Mouse (Mus musculus): ENCODE data around the gene Slco2a1. TPM values are rescaled to one million over a fixed set of nuclear protein-coding genes. Genes with fewer than 3 reads are reported as not detected.

Slco2a1 gene
- total RNA-seq, 2 experiments from 2014 or later = 7.0 to 8.6 TPM

DNA sequence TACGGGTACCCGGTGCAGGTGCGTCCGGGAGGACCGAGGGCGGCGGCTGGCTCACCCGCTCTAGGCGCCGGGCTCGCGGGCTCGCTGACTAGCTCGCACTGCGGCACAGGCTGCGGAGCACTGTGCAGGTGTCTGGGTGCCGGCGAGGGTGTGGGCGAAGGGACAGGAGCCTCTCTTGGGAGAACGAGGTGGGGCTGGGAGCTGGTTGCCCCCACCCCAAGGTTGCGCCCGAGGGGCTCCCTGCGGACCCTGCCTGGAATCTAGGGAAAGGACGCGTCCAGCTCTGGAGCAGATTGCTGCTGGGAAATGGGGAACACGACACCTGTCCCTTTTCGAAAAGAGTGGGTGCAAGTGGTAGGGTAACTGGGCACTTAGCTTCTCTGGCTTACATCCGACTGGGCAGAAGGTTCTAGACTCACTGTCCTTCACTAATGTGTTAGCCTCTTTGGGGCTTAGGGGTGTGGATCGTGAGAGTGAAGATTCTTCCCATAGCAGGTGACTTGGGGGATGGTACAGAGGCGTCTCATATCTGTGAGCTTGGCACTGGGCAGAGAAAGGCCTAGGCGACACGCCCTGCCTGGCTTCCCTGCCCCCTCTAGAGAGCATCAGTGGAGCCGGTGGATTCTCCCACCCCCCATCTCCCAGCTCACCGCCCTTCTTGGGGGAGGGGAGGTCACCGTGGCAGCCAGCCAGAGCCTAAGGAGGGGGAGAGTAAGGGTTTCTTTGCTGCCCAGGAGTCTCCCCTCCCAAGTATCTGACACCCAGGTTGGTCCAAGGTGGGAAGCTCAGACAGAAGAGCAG is 124.2 kb downstream of the Slco2a1 start:
- intact Hi-C loops (cut with DNase I) = no loop called here
- peak; percentile 24 to 29 for DNase-seq

DNA sequence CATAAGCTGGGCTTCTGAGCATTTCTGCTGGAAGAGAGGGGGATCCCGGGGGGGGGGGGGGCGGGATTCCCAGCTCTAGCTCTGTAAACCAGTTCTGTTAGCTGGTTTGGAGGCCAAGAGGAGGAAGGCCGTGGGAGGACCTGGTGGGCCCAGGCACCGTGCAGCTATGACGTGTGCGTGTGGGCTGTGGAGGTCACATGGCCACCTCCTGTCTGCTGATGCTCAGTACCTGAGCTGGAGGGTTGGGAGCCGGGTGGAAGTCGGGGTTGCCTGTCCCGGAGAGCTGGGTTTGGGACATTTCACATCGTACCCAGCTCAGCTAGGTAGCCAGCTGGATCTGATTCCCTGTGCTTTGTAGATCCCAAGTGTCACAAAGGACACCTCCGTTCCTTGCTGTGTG is 124.8 kb downstream of the Slco2a1 start:
- intact Hi-C loops (cut with DNase I) = no loop called here
- DNase-seq = no peak

- no peak for DNase-seq
- intact Hi-C loops (cut with DNase I) = no loop called here
Observed at GRCm38 (mm10) chr9:103114326-103114725, 125.8 kb downstream of the Slco2a1 start.

- no peak for DNase-seq
- intact Hi-C loops (cut with DNase I) = no loop called here
Observed at GRCm38 (mm10) chr9:103114901-103115300, 126.4 kb downstream of the Slco2a1 start.

DNA sequence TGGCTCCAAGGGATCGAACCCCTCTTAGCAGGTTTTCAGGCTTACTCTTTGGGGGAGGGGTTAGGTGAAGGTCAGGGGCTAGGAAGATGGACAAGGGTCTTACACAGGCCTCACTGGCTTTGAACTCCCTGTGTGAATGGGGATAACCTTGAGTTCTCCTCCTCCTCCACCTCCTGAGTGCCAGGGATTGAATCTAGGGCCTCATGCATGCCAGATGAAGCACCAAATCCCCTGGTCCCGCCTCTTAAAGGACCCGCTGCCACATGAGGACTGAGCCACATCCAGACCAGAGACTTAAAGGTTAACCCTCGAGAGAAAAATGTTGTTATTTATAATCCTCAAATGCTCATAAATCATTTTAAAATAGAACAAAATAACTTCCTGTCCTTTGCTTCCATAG is 128.4 kb downstream of the Slco2a1 start:
- intact Hi-C loops (cut with DNase I) = no loop called here
- DNase-seq = no peak

GRCm38 (mm10) chr9:103117495-103117894 is 129.0 kb downstream of the Slco2a1 start:
- DNase-seq = no peak
- intact Hi-C loops (cut with DNase I) = no loop called here

DNA sequence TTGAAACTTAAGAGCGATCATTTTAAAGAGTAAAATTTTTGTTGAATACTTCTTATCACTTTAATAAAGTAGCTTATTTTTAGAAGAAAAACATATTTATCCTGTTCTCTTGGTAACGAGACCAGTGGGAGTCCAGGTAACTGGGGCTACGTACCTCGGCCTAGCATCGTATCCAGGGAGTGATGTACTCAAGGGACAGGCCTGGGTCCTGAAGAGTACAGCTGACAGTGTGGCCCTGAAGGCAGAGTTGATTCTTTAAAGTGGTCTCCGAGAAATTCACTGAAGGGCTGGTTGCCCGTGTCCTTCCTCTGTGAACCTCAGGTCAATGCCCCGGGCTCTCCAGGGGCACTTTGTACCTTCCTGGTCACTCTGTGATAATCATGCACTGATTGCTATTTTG is 129.4 kb downstream of the Slco2a1 start:
- DNase-seq = no peak
- intact Hi-C loops (cut with DNase I) = no loop called here

DNA sequence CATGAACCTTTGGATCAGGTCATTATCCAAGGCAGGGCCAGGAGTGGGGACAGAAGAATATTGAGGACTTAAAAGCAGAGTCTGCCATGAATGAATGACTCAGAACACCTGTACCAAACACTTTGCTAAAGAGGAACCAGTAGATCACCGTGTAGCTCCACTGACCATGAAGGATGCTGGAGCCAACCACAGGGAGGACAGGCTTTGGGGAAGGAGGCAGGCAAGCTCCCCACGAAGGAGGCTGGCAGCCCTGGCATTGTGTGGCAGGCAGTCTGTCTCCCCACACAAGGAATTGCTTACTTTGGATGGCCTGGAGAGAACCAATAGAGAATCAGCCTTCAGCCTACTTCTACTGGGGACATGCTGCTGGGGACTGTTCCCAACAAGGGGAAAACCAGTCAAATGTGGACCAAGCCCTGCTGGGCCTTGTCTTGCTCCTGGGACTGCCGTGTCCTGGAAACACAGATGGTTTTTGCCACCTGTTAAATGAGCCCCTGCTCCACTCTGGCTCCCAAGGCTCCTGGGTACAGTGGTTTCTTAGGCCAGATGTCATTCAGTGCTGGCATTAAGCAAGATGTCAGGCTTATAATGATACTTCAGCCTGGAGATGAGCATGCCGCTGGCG is 130.3 kb downstream of the Slco2a1 start:
- no peak for DNase-seq
- intact Hi-C loops (cut with DNase I) = no loop called here

DNA sequence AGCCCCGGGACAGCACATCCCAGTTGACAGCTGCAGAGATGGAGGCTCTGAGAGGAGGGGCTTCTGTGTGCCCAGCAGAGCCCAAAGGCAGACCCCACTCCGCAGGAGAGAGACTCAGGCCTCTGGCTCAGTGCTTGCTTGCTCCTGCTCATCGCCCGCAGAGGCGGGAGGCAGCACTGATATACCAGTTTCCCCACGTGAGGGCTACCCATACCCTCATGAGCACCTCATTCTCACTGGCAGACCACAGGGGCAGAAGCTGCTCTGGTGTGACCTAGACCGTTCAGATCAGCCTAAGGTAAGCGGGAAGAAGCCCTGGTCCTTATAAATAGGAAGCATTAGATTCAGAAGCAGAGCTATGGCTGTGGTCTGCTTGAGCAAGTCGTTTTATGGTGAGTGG is 131.3 kb downstream of the Slco2a1 start:
- intact Hi-C loops (cut with DNase I) = no loop called here
- no peak for DNase-seq

DNA sequence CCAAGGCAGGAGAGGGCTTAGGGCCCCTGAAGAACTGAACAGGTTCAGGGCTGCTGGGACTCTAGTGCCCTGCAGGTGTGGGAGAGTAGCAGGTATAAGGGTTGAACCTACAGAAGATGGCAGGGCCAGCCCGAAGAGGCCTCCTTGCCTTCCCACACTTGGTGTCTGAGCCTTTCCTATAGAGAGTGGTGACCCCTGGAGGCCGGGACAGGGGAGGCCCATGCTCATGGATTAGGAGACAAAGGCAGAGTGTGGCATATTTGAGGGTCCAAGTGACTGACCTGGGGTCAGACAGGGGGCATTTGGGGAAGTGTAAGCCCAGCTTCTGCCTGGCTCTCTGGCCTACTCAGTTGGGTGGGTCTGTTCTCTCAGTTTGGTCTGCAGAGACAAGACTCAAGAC is 131.7 kb downstream of the Slco2a1 start:
- intact Hi-C loops (cut with DNase I) = no loop called here
- no peak for DNase-seq

GRCm38 (mm10) chr9:103121546-103121945 is 133.0 kb downstream of the Slco2a1 start:
- DNase-seq = no peak
- intact Hi-C loops (cut with DNase I) = no loop called here

DNA sequence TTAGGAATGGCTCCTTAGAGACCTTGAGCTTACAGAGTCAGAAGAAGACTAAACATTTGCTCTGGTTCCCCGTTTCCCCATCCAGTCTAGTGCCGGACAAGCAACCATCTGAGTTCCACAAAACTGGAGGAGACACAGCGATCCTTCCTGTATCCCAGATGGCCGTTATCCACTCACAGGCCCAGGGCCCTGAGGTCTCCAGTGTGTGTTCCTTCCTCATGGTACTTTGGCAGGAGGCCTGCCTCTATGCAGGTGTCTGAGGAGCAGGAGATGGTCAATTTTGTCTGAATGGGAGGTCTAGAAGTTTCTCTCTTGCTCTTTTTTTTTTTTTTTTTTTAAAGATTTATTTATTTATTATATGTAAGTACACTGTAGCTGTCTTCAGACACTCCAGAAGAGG is 136.2 kb downstream of the Slco2a1 start:
- DNase-seq = no peak
- intact Hi-C loops (cut with DNase I) = no loop called here

DNA sequence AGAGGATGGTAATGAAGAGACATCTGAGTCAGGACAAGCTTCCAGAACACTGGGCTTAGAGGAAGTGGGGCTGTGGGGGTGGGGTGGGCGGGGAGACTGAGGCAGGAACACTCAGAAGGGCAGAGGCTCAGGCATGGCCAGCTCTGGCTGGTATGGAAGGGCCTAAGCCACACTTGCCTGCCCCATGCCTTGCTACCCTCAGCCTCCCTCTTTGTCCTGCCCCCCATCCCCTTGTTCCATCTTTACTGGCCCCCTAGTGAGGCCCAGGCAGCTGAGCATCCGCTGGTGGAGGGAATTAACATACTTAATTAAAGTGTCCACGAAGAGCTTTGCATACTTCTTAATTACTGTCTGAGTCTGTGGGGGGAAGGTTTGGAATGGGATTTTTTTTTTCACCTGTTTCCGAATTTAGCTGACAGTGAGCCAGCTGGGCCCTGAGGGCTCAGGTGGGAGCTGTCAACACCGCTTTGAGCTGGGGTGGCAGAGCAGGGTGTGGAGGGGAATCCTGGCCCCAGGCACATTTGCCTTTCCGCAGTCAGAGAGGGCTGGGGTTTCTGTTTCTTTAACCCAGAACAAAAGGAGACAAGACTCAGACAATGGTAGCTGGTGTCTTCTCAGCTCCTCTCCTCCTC is 145.1 kb downstream of the Slco2a1 start:
- intact Hi-C loops (cut with DNase I) = no loop called here
- DNase-seq = no peak

- DNase-seq = no peak
- intact Hi-C loops (cut with DNase I) = no loop called here
Observed at GRCm38 (mm10) chr9:103134450-103135030, 146.0 kb downstream of the Slco2a1 start.

DNA sequence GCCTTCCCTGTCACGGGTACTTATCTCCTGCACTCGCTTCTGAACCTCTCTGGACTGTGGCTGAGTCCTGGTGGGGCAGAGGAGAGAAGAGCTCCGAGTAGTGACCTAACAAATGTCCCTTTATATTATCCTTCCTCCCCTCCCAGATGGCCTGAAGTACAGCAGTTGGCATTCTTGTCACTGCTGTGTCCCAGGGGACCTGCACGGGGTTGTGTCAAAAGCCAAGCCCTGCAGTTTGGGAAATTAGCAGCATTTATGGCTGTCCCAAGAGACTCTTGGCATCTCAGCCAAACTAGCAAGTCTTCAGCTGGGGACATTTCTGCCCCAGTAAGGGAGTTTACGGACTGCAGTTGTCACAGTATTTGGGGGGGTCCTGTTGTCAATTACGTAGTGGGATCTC is 151.0 kb downstream of the Slco2a1 start:
- intact Hi-C loops (cut with DNase I) = no loop called here
- DNase-seq = peak in 1 of 2 experiments; percentile 11

DNA sequence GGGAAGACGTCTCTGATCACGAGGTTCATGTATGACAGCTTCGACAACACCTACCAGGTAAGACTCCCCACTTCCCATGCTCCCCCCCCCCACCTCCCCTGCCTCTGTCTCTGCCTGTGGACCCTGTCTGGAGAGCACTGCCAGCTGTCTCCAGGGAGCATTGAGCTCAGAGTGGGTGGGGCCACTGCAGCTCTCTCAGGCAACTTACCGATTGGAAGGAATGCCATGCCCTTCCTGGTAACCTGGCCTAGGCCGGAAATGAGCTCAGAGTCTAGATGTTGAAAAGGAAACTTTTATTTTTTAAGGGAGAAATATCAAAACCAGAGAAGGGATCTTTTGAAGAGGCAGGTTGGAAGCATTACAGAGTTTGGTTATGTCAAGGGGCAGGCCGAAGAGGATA is 151.9 kb downstream of the Slco2a1 start:
- DNase-seq = no peak
- intact Hi-C loops (cut with DNase I) = no loop called here

DNA sequence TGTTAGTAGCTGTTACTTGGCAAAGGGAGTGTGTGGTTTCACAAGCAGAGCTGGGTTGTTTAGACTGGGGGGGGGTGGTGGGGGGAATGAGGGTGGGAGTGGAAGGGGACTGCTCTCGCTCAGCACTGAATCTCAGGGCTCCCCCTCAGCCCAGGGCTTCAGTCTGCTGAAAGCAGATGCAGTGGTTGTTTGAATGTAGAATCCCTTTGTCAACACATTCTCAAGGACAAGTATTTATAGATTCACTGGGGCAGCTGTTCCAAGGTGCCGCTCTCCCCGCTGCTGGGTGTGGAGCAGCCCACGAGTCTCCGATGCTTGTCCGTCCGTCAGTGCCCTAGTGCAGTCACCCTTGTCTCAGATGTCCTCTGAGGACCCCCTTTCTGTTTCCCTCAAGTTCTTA is 152.8 kb downstream of the Slco2a1 start:
- no peak for DNase-seq
- intact Hi-C loops (cut with DNase I) = no loop called here

- intact Hi-C loops (cut with DNase I) = no loop called here
- DNase-seq = no peak
Observed at GRCm38 (mm10) chr9:103143881-103144280, 155.4 kb downstream of the Slco2a1 start.

DNA sequence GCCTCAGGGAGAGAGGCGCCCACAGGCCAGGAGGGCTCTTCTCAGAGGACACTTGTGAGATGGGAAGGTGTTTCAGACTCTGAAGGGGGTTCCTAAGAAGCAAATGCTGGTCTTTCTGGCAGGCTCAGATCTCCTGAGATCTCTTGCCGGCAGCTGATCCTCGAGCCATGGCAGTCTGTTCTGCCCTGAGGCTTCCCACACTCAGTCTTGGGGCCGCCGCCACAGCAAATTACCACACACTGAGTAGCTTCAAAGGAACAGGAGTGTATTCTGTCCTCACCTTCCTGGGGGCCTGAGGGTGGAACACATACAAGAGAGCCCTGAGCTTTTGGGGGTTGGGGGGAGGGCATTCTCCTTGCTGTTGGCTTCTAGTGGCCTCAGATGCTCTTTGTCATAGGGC is 156.8 kb downstream of the Slco2a1 start:
- intact Hi-C loops (cut with DNase I) = no loop called here
- DNase-seq = no peak
